Mouse (Mus musculus) midbrain, postnatal 0 days (tissue): ENCODE measurements around the gene Kif2c. TPM values are rescaled to one million over a fixed set of nuclear protein-coding genes. Genes with fewer than 3 reads are reported as not detected.

Source experiments
- ATAC-seq: fragments of 200-750 bp; cut with Nextera tagmentation; 2 replicates; pipeline ENCODE4 v1.8.0; 2017; ENCODE audit warnings: moderate number of reproducible peaks, mild to moderate bottlenecking, moderate TSS enrichment, moderate library complexity; ENCODE audit not compliant: low FRiP score
- DNase-seq: peaks from one replicate; pipeline ENCODE4 v3.0.0-alpha.2; 2015; ENCODE audit warnings: low spot score
- H3K27ac ChIP-seq: fragments of 300-500 bp; sonication (generic); 2 replicates; pipeline ENCODE4 v1.5.1; 2014; ENCODE audit warnings: low read depth, mild to moderate bottlenecking, low read length, mixed read lengths
- H3K27me3 ChIP-seq: fragments of 300-500 bp; sonication (generic); 2 replicates; pipeline ENCODE4 v1.6.1; 2014; ENCODE audit warnings: low read length, control low read depth, mixed read lengths; ENCODE audit not compliant: insufficient read depth
- H3K36me3 ChIP-seq: fragments of 300-500 bp; sonication (generic); 2 replicates; pipeline ENCODE4 v1.6.1; 2014; ENCODE audit warnings: low read length, control low read depth, mixed read lengths; ENCODE audit not compliant: insufficient read depth
- H3K4me1 ChIP-seq: fragments of 300-500 bp; sonication (generic); 2 replicates; pipeline ENCODE4 v1.6.1; 2014; ENCODE audit warnings: mild to moderate bottlenecking, control low read depth, antibody characterized with exemption, low read length, mixed read lengths; ENCODE audit not compliant: insufficient read depth
- H3K4me2 ChIP-seq: fragments of 300-500 bp; sonication (generic); 2 replicates; pipeline ENCODE4 v1.6.1; 2014; ENCODE audit warnings: low read depth, mild to moderate bottlenecking, low read length, mixed read lengths; ENCODE audit not compliant: poor library complexity, severe bottlenecking
- H3K4me3 ChIP-seq: fragments of 300-500 bp; sonication (generic); 2 replicates; pipeline ENCODE4 v1.5.1; 2014; ENCODE audit warnings: low read depth, mild to moderate bottlenecking, low read length, moderate library complexity
- H3K9ac ChIP-seq: fragments of 300-500 bp; sonication (generic); replicated peaks from 2 replicates; pipeline ENCODE4 v1.6.1; 2014; ENCODE audit warnings: mild to moderate bottlenecking, low read length, moderate library complexity, mixed read lengths; ENCODE audit not compliant: poor library complexity, severe bottlenecking
- H3K9me3 ChIP-seq: fragments of 300-500 bp; sonication (generic); 2 replicates; pipeline ENCODE4 v1.6.1; 2016; ENCODE audit warnings: low read length, control low read depth
- CTCF ChIP-seq: IDR thresholded peaks from 2 replicates; pipeline ENCODE4 v1.5.1; 2016; ENCODE audit warnings: antibody characterized with exemption, mild to moderate bottlenecking
- WGBS: fragments of 180-500 bp; shearing (Covaris S2); extraction: QIAGEN DNeasy Blood & Tissue Kit; methylation state at CpG from one replicate; pipeline ENCODE4 v1.1.7; 2014; 5-methylcytosine and 5-hydroxymethylcytosine counted together
- polyA plus RNA-seq: library from polyadenylated mRNA; unstranded; fragments of >200 nt; fragmentation: Nextera tagmentation; extraction: Ambion mirVana; gene quantifications from 2 replicates; pipeline ENCODE4 v1.2.1, GENCODE M21; 2015
- total RNA-seq: library from RNA; depleted of rRNA; stranded (reverse); fragments of >200 nt; gene quantifications from 2 replicates; pipeline ENCODE4 v1.2.3, GENCODE M21; 2014

Kif2c gene
- total and polyA plus RNA-seq, 2 experiments from 2014 or later = 2.3 to 9.8 TPM

DNA sequence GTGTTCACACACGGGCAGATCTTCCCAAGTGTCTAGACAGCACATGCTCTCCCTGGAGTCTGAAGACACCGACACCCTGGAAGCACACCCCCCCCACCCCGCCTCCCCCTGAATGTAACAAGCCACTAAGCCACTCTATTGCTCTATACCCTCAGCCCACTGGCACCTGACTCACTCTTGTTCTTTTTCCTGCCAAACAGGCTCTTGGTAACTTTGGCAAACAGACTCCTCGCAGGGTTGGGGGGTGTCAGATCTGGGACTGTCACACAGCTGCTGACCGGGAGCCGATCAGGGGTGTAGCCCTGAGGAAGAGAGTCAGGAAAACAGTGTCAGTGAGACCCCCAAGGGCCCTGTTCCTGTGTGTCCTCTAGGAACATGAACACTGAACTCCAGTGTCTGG lies 51.2 kb downstream of the Kif2c start:
- Histone ChIP-seq H3K4me1 (peaks cover 7% of the 10 kb centered on the region; the same call in 1 of the 2 replicates), H3K4me2 (no peak overlapping the region), H3K36me3 (peaks cover 31% of the 10 kb centered on the region), H3K27me3 (no peaks in the 10 kb centered on the region), H3K9ac (no peak overlapping the region), H3K27ac (no peak overlapping the region), H3K4me3 (no peak overlapping the region), H3K9me3 (no peaks in the 10 kb centered on the region)
- DNase-seq (no peak), ATAC-seq (no peak)
- TF ChIP-seq CTCF = no peak
- WGBS = 53% methylated on average over 6 of the region's 6 CpGs

DNA sequence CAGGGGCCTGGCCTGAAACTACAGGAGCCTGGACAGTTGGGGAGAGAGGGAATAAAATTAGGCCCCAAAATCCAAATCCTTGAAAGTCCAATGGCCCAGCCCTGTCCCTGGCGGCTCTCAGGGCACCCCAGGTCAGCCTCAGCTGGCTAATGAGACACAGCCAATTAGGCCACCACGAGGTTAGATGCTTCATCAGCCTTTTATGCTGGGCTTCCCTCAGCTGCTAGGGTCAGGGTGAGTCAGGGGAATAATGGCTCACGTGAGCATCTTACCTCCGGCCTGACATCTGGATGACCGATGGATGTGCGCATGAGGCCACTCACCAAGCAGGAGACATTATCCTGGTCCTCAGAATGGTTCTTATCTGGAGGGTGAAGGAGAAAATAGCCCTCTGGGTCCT lies 51.6 kb downstream of the Kif2c start:
- Histone ChIP-seq H3K9me3 (no peaks in the 10 kb centered on the region), H3K4me1 (peaks cover 7% of the 10 kb centered on the region; the same call in 1 of the 2 replicates), H3K36me3 (peaks cover 31% of the 10 kb centered on the region), H3K4me2 (no peak overlapping the region), H3K9ac (no peak overlapping the region), H3K4me3 (no peak overlapping the region), H3K27me3 (no peaks in the 10 kb centered on the region), H3K27ac (no peak overlapping the region)
- whole genome bisulfite sequencing = 54% methylated on average over 6 of the region's 6 CpGs
- TF ChIP-seq CTCF = no peak
- no peak for DNase-seq
- no peak for ATAC-seq

DNA sequence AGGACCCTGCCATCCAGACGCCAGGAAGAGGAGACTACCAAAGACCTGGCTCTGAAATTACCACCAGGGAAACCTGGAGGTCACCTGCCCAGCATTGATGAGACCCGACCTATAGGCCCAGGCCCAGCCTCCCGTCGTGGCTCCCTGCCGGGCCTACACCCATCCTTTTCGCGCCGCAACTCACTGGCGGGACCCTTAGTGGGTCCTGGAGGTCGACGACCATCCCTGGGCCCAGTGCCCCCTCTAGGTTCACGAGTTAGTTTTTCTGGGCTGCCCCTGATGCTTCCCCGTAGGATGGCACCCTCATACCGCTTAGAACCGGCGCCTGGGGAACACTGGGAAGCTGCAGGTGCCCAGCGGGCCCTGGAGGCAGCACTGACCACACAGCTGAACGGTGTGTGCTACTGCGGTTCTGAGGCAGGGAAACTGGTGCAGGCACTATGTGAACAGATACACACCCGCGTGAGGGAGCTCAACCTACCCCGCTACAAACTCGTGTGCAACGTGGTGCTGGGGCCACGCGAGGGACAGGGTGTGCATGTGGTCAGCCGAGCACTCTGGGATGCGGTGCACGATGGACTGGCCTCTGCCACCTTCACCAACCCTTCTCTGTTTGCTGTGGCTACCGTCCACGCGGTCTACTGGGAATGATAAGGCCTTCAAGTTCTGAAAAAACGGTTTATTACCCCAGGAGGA lies 54.3 kb downstream of the Kif2c start:
- no peaks in the 10 kb centered on the region for H3K9me3 ChIP-seq
- no peak for ATAC-seq
- H3K4me3 ChIP-seq = no peak overlapping the region
- no peak for TF ChIP-seq CTCF
- H3K4me2 ChIP-seq = no peak overlapping the region
- WGBS = 92% methylated on average over 33 of the region's 33 CpGs
- DNase-seq = no peak
- H3K4me1 ChIP-seq = peaks cover 14% of the 10 kb centered on the region; the same call in 1 of the 2 replicates
- no peaks in the 10 kb centered on the region for H3K27me3 ChIP-seq
- peaks cover 31% of the 10 kb centered on the region for H3K36me3 ChIP-seq
- no peak overlapping the region for H3K27ac ChIP-seq
- H3K9ac ChIP-seq = no peak overlapping the region

DNA sequence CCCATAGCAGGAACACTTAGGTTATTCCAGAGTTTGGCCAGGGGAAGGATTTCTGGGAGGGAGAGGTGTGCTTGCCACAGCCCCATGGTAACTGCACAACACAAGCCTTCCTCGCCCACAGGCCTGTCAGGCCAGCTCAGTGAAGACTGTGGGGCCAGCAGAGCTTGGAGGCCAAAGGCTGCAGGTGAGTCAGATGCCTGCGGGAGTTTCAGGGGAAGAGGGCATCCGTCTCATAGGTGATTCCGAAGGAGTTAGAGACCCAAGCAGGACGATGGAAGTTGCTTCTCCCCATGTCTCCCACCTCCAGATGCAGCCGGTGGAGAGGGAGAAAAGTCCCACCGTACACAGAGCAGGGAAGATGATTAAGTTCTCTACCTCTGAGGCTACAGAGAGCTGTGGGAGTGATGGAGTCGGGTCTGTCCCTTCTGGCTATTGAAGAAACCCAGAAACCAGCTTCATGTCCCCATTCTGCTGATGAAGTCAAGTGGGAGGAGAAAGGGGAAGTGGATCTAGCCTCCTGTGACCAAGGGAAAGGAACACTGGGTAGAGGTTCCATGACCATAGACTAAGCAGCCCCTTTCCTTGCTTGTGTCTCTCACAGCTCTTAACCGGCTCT lies 55.7 kb downstream of the Kif2c start, which contains the start of gene Tctex1d4:
Gene Tctex1d4 (plus strand): TSS at position 120 of the 616 bp plus-strand sequence.
- no peak for ATAC-seq
- H3K27ac ChIP-seq = peak within 1 kb of the TSS; percentile 77
- no peaks in the 10 kb centered on the region for H3K9me3 ChIP-seq
- no peak for DNase-seq
- WGBS = 87% methylated on average over 9 of the region's 9 CpGs
- H3K4me3 ChIP-seq = no peak within 1 kb of the TSS
- H3K9ac ChIP-seq = peak within 1 kb of the TSS; percentile 54; the same call in 1 of the 2 replicates
- no peaks in the 10 kb centered on the region for H3K27me3 ChIP-seq
- peaks cover 31% of the 10 kb centered on the region for H3K36me3 ChIP-seq
- H3K4me2 ChIP-seq = no peak within 1 kb of the TSS
- TF ChIP-seq CTCF = no peak
- peaks cover 8% of the 10 kb centered on the region; the same call in 1 of the 2 replicates for H3K4me1 ChIP-seq

DNA sequence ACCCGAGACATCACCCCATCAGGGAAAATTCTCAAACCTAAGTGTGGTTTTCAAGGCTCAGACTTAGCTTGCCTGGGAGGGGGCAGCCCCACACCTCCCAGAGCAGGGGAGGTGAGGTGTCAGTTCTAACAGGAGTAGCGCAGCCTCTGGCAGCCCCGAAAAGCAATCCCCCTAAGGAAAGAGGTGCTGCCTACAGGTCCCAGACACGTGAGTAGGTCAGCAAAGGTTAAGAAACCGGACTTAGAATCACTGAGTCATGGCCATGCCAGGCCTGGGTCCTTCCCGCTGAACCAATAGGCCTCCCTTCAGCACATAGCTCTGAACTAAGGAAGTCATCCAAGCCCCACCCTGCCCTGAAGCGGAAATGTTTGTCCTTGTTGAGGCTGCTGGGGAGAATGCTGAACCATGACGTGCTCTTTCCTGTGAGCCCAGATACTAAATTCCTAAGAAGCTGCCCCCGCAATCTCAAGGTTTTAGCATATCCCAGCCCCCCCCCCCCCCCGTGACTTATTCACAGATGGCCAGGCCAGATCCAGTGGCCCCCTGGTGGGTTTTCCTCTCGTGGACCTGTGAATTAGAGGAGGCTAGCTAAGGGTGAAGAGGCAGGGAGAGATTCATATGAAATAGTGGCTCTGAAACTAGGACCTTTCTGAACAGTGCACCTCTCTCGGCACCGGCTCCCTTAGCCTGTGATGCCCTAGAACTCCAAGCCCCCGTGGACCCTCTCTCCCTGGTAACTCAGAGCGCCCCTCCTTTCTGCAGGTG lies 56.3 kb downstream of the Kif2c start:
- Histone ChIP-seq H3K4me2 (no peak overlapping the region), H3K9me3 (no peaks in the 10 kb centered on the region), H3K4me3 (no peak overlapping the region), H3K4me1 (peaks cover 7% of the 10 kb centered on the region; the same call in 1 of the 2 replicates), H3K9ac (peak overlapping the region; percentile 54; the same call in 1 of the 2 replicates), H3K36me3 (peaks cover 28% of the 10 kb centered on the region), H3K27ac (peak overlapping the region; percentile 77), H3K27me3 (no peaks in the 10 kb centered on the region)
- 47% methylated on average over 15 of the region's 15 CpGs for WGBS
- peak; percentile 38 for DNase-seq
- no peak for ATAC-seq
- no peak for TF ChIP-seq CTCF
